Mouse (Mus musculus) activated CD4-positive, CD25-positive, alpha-beta regulatory T cell, adult 4 months (primary cell): ENCODE data around the gene Nadsyn1. TPM values are rescaled to one million over a fixed set of nuclear protein-coding genes. Genes with fewer than 3 reads are reported as not detected.

Experiments
- ATAC-seq: one replicate; pipeline ENCODE4 v1.8.0; 2017
- polyA plus RNA-seq, 2 experiments: library from polyadenylated mRNA; unstranded; fragments of 100-300 nt; shearing (Covaris generic); gene quantifications; one replicate each; pipeline ENCODE4 v1.2.1; 2017

The Nadsyn1 gene
- polyA plus RNA-seq, 2 experiments from 2014 or later, result 13.7 to 16.0 TPM

- ATAC-seq, result no peak
Measured at GRCm38 (mm10) chr7:143753990-143754715, 68.5 kb downstream of the Nadsyn1 start.

GRCm38 (mm10) chr7:143752606-143753005 lies 70.0 kb downstream of the Nadsyn1 start:
- ATAC-seq, result no peak

GRCm38 (mm10) chr7:143752056-143752455 lies 70.6 kb downstream of the Nadsyn1 start:
- no peak for ATAC-seq

- no peak for ATAC-seq
Measured at GRCm38 (mm10) chr7:143751380-143751779, 71.3 kb downstream of the Nadsyn1 start.

GRCm38 (mm10) chr7:143749045-143749444 lies 73.6 kb downstream of the Nadsyn1 start:
- ATAC-seq, result no peak

GRCm38 (mm10) chr7:143748041-143748868 lies 74.4 kb downstream of the Nadsyn1 start:
- peak; percentile 90 for ATAC-seq

Other genes with a start within 250 kb of the Nadsyn1 start
- 10 to 100 TPM; 26.1 to 30.4 TPM for gene Cars, start 222.8 kb downstream of the Nadsyn1 start, polyA plus RNA-seq
- 100 to 1,000 TPM in 1 of 2 experiments, 10 to 100 TPM in 1; 96.1 to 107 TPM for gene Tnfrsf26, start 194.1 kb downstream of the Nadsyn1 start, polyA plus RNA-seq
- gene Tnfrsf22, start 173.2 kb downstream of the Nadsyn1 start, polyA plus RNA-seq, result 10 to 100 TPM; 14.7 to 16.2 TPM
- gene Tnfrsf23, start 137.0 kb downstream of the Nadsyn1 start, polyA plus RNA-seq, result 1 to 10 TPM; 2.1 to 3.3 TPM
- gene Osbpl5, start 65.9 kb downstream of the Nadsyn1 start, polyA plus RNA-seq, result 10 to 100 TPM; 18.3 to 29.2 TPM
- not detected for gene Mrgprg, start 55.9 kb downstream of the Nadsyn1 start, polyA plus RNA-seq
- 1 to 10 TPM; 4.8 to 4.9 TPM for gene Mrgpre, start 38.3 kb downstream of the Nadsyn1 start, polyA plus RNA-seq
- 10 to 100 TPM; 42.4 to 42.9 TPM for gene Dhcr7, start 296 bp upstream of the Nadsyn1 start, polyA plus RNA-seq
- gene Gm498, start 44.0 kb upstream of the Nadsyn1 start, polyA plus RNA-seq, result under 1 TPM in 1 of 2 experiments, not detected in 1; 0.48 TPM
- under 1 TPM in 1 of 2 experiments, not detected in 1; 0.11 TPM for gene Shank2, start 179.1 kb upstream of the Nadsyn1 start, polyA plus RNA-seq